Mouse (Mus musculus) adipocyte (in vitro differentiated cells): ENCODE measurements around the gene Cacul1.

ENCODE experiments used
- DNase-seq: peaks from one replicate; pipeline ENCODE4 v3.0.0-alpha.2; 2016; ENCODE audit warnings: low spot score

Gene Cacul1

GRCm38 (mm10) chr19:60530171-60530570 is 50.7 kb downstream of the Cacul1 start:
- DNase-seq: no peak

DNA sequence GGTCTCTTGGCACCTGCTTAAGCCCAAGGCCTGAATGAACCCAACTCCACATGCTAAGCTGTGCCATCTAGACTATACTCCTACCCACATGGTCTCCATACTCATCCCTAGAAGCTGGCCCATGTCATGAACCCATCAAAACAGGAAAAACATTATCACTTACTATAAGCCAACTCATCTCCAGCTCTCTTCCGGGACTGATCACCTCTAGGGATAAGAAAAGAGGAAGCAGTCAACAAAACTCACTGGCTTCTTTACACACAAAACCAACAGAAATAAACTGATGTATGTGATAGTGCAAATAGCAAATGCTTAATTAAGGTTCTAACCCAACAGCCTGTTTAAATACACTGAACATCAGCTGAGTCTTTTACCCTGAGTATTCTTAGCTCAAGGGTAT is 51.5 kb downstream of the Cacul1 start:
- DNase-seq: no peak

DNA sequence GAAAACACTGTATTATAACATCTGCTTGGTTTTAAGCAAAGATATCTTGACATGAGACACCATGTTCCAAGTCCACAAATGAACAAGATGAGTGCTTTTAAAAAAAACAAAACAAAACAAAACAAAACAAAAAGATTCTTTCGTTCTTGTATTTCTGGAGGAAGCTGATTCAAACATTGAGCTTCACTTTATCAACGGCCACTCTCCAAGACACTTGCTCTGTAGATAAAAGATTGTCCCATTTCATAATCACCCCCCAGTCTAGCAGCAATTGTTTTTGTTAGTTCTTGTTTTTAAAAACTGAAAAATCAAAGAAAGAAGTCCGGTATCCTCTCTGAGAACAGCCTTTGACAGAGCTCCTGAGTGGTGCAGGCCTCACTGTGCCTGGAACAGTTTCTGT is 52.2 kb downstream of the Cacul1 start:
- no peak for DNase-seq

DNA sequence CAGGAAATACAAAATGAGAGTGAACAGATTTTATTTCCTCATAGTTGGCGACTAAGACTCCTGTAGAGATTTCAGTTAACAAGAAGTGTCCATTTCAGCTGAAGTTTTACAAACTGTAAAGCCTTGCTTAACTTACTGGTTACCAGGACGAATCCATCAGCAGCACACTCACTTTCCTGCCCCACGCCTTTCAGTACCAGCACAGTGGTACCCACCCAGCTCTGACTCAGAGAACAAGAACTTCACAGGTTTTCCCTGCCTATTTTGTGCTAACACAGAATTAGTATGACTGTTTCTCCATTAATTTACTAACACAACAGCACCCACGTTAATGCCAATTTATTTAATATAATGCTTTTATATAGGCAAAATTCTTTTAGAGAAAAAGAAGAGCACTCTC is 53.9 kb downstream of the Cacul1 start:
- no peak for DNase-seq

DNA sequence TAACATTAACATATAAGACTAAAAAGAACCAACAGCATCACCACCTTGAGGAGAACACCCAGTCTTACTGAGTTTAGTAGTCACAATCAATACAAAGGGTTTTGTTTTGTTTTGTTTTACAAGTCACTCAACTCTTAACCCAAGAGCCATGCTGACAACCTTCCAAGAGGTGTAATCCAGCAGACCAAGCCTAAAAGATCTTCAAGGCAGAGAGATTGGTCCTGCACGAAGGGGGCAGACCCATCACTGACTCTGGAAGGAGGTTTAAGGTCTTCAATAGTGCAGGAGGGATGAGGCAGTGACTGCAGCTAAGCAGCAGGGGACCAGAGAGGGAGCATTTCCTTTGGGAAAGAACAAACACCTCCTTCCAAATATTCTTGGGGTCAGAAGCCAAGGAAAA is 55.7 kb downstream of the Cacul1 start:
- DNase-seq: no peak

- no peak for DNase-seq
These were observed 56.1 kb downstream of the Cacul1 start for GRCm38 (mm10) chr19:60524678-60525077.

- no peak for DNase-seq
These were observed 60.7 kb downstream of the Cacul1 start for GRCm38 (mm10) chr19:60520131-60520530.

DNA sequence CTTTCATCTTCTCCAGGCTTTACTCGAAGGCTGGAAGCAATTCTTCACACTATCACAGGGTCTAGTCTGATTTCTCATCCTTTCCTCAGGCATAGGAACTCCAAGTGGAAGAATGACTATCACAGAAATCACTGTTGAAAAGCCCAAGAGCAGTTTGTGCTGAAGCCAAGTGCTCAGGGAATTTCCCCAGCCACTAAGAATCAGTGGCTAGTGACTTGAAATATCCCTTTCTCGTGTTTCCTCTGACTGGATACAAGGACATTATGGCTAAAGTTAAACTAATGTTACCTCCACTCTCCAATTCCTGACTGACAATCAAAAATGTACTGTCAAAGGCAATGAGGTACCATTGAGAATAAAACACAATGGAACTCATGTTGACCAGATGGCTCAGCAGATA is 65.8 kb downstream of the Cacul1 start:
- DNase-seq: no peak

DNA sequence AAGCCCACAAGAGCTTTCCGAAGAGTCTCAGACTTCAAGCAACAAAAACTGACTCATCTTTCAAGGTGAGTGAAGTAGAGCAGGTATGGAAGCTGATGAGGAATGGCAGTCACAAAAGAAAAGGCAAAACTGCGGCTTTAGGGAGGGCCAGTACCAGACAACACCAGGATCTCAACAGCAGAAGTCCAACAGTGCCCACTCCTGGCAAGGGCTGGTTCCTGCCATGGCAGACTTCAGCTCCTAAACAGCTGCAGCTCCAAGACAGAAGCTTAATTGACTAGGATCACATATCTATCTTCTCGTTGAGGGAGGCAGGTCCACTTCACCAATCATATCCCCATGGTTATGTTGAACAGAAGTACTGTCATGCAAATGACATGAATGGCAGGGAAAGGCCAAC is 67.4 kb downstream of the Cacul1 start:
- DNase-seq: no peak

DNA sequence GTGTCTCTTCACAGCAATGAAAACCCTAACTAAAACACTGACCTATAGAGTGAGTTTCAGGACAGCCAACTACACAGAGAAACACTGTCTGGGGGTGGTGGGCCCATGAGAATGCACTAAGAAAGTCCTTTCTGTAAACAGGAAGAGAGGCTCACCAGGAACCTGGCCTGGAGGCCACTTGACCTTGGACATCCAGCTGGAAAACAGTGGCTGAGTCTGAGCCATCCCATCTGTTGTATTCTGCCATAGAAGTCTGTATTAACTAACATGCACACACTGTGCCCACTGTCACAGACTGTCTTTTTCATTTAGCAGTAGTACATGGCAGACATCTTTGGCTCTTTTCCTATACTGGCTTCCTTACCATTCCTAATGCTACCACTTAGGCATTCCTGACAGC is 80.6 kb downstream of the Cacul1 start:
- no peak for DNase-seq

DNA sequence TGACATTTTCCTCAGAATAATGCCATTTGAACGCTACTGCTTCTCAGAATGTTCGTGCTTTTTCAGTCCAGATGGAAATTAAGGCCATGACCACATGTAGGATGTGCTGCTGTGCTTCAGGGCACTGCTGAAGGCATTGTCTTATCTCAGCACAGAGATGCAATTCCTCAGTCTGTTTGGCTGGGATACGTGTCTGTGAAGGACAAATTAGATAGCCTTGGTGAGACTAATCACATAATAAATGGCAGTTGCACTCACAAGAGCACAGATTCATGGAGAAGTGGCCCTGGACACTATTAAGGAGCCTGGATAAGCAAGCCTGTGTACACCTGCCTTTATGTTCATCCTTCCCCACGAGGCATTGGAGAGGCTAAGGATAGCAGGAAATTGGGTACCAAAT is 83.7 kb downstream of the Cacul1 start:
- DNase-seq: no peak

DNA sequence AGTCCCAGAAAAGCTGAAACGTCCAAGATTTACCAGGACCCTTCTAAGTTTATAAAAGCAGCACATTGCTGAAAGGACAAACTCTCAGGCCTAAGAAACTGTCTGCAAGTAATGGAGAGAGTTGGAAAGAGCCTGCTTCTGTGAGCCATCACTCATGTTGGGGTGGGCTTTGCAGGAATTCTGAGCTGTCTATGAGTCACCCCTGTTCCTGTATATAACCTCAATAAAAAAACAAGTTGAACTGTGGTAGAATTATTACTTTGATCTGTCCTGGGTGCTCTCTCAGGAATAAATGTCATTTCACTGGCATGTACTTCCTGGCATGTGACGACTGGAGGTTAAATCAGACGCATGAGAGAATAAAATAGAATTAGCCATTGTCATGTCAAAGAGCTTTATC is 85.1 kb downstream of the Cacul1 start:
- DNase-seq: no peak

GRCm38 (mm10) chr19:60489566-60489965 is 91.3 kb downstream of the Cacul1 start:
- no peak for DNase-seq

GRCm38 (mm10) chr19:60485261-60485660 is 95.6 kb downstream of the Cacul1 start:
- DNase-seq: no peak

DNA sequence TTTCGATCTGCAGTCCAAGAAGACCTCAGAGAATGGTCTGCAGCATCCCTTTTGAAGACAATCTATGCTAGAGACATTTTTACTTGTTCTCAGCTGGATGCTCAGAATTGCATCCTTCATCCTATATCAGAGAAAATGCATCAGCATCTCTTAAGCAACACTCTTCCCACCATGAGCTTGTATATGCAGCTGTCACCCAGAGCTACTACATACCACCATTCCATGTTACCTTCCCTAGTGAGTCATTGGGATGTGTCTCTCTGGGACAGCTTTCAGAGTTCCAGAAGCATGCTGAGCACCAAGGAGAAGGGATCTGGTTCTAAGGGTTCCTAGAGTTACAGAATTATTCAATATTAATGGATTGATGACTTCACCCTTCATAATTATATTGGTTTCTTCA is 102.0 kb downstream of the Cacul1 start:
- no peak for DNase-seq

DNA sequence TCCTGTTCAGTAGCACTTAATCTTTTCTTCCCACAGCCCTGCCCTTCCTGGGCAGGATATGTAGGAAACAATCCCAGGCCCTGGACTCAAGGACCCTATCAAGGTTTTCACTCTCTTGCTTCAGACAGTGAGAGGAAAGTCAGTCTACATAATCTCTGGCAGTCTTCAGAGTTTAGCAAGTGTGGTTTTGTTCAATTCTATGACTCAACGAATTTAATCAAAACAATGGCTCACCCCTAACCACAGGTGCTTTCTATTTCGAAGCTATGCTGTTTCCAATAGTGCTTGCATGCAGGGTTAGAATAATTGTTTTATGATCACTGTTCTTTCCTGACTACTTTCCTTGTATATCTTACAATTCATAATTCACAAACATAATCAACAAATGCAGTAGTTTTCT is 103.0 kb downstream of the Cacul1 start:
- no peak for DNase-seq
